Mouse (Mus musculus): ENCODE measurements around the gene Clcc1.

DNA sequence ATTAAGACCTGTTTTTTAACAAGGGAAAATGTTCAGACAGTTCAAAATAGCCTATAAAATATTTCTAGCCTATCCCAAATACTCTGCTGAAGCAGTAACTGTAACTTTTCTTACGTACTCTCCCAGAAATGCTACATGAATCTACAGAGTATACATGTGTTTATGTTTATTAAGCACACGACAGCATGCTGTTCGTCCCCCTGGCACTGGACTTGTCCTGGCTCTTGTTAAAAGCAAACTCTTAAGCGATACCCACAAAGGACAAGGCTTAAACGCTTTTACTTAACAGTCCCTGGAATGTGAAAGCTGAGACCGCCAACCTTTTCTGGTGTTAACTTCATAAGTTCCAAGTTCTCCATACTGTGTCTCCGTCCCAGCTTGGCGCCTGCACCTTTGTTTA is 35.7 kb downstream of the Clcc1 start:
- TF ChIP-seq CTCF (IDR thresholded peaks at IDR 0.05; ENCODE audit: low read depth) = no peak
- no peak for TF ChIP-seq EP300 (IDR thresholded peaks at IDR 0.05; ENCODE audit: low read depth)

All from liver, postnatal 0 days (tissue).